Mouse (Mus musculus) midbrain, embryonic 15.5 days (tissue): ENCODE results near the gene Chdh. TPM values are rescaled to one million over a fixed set of nuclear protein-coding genes. Genes with fewer than 3 reads are reported as not detected.
A peak's percentile ranks its signal among the peaks of the same experiment; 100 is the strongest.

Experiments
- ATAC-seq: fragments of 200-750 bp; cut with Nextera tagmentation; replicated peaks from 2 replicates; pipeline ENCODE4 v1.8.0; 2017; ENCODE audit warnings: moderate TSS enrichment
- H3K27ac ChIP-seq: fragments of 300-500 bp; sonication (generic); 2 replicates; pipeline ENCODE4 v1.5.1; 2015; ENCODE audit warnings: mild to moderate bottlenecking, inconsistent platforms
- H3K27me3 ChIP-seq: fragments of 300-500 bp; sonication (generic); replicated peaks from 2 replicates; pipeline ENCODE4 v1.6.1; 2015; ENCODE audit warnings: inconsistent platforms
- H3K36me3 ChIP-seq: fragments of 300-500 bp; sonication (generic); replicated peaks from 2 replicates; pipeline ENCODE4 v1.6.1; 2015; ENCODE audit warnings: inconsistent platforms
- H3K4me1 ChIP-seq: fragments of 300-500 bp; sonication (generic); 2 replicates; pipeline ENCODE4 v1.6.1; 2015; ENCODE audit warnings: inconsistent platforms
- H3K4me2 ChIP-seq: fragments of 300-500 bp; sonication (generic); 2 replicates; pipeline ENCODE4 v1.6.1; 2015; ENCODE audit warnings: inconsistent platforms, mild to moderate bottlenecking, moderate library complexity
- H3K4me3 ChIP-seq: fragments of 300-500 bp; sonication (generic); 2 replicates; pipeline ENCODE4 v1.5.1; 2015; ENCODE audit warnings: mild to moderate bottlenecking, inconsistent platforms
- H3K9ac ChIP-seq: fragments of 300-500 bp; sonication (generic); 2 replicates; pipeline ENCODE4 v1.6.1; 2015; ENCODE audit warnings: mild to moderate bottlenecking, inconsistent platforms
- H3K9me3 ChIP-seq: fragments of 300-500 bp; sonication (generic); 2 replicates; pipeline ENCODE4 v1.6.1; 2016; ENCODE audit warnings: inconsistent platforms
- WGBS: fragments of 180-500 bp; shearing (Covaris S2); methylation state at CpG from one replicate; pipeline ENCODE4 v1.1.7; 2015; ENCODE audit warnings: mixed read lengths; 5-methylcytosine and 5-hydroxymethylcytosine counted together
- polyA plus RNA-seq: library from polyadenylated mRNA; unstranded; fragments of >200 nt; fragmentation: Nextera tagmentation; extraction: Ambion mirVana; gene quantifications from 2 replicates; pipeline ENCODE4 v1.2.1, GENCODE M21; 2015

The Chdh gene
- polyA plus RNA-seq = 0.40 and 0.48 TPM in 2 replicates

DNA sequence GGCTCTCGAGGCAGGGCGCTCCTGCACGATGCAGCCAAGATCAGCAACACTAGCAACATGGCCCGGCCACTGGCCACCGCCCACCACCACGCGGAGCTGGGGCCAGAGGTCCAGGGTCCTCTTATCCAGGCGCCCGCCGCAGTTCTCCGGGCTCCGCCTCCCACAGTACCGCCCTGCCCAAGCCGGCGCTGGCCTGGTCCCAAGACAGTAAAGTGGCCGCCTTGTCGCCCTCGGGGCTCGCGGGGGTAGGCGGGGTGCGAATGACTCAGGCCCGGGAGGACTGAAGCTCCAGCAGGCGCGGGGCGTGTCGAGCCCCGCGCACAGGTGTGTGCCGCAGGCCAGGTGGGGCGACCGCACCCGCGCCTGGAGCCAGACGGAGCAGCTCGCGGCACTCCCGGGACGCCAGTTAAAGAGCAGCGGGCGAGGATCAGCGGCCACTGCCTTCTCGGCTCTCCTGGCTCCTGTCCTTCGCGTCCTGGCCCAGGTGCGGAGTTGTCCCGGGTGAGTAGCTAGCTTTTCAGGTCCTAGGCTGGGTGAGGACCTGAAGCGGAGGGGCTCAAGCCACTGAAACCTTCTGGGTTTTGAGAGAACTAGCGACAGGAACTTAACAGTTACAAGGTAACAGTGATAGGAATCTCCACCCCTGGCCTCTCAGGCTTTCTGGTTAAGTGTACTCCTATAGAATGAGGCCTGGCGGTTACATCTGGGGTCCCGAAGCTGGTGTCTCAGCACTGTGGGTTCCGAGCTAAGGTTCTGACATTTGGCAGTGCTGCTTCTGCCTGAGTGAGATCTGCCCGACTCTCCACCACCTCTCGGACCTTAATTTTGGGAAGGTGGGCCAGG lies at the start of gene Chdh, which contains the start of gene Il17rb:
TSS of gene Chdh (plus strand) at position 291 of the 843 bp plus-strand sequence.
TSS of gene Il17rb (minus strand) at position 164 of the 843 bp plus-strand sequence.
- H3K4me3 ChIP-seq = peak within 1 kb of the TSS; percentile 44
- H3K27ac ChIP-seq = no peak within 1 kb of the TSS
- 10% methylated on average over 54 of the region's 54 CpGs for WGBS
- peak within 1 kb of the TSS; percentile 90 for H3K4me2 ChIP-seq
- H3K4me1 ChIP-seq = peaks cover 10% of the 10 kb centered on the region
- H3K27me3 ChIP-seq = peaks cover 19% of the 10 kb centered on the region
- ATAC-seq = peak; percentile 66
- no peaks in the 10 kb centered on the region for H3K36me3 ChIP-seq
- no peaks in the 10 kb centered on the region for H3K9me3 ChIP-seq
- peak within 1 kb of the TSS; percentile 34 for H3K9ac ChIP-seq

DNA sequence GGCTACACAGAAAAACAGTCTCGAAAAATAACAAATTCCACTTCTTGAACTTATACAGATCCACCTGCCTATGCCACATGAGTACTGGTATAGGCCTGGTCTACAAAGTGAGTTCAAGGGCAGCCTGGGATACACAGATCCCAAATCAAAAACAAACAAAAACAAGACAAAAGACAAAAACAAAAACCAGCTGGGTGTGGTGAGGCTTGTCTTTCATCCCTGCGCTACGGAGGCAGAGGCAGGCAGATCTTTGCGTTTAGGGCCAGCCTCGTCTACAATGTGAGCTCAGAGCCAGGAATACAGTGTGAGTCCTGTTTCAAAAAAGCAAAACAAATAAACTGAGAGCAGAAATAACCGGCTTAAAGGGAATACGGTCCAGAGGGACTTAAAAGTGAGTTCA lies 41.2 kb upstream of the Chdh start:
- Histone ChIP-seq H3K4me1 (peaks cover 28% of the 10 kb centered on the region), H3K27ac (peak overlapping the region; percentile 81), H3K27me3 (no peaks in the 10 kb centered on the region), H3K4me3 (peak overlapping the region; percentile 93), H3K4me2 (peak overlapping the region; percentile 69), H3K36me3 (peaks cover 10% of the 10 kb centered on the region), H3K9ac (peak overlapping the region; percentile 28), H3K9me3 (no peaks in the 10 kb centered on the region)
- WGBS = 64% methylated on average over 7 of the region's 7 CpGs
- ATAC-seq = peak; percentile 4

DNA sequence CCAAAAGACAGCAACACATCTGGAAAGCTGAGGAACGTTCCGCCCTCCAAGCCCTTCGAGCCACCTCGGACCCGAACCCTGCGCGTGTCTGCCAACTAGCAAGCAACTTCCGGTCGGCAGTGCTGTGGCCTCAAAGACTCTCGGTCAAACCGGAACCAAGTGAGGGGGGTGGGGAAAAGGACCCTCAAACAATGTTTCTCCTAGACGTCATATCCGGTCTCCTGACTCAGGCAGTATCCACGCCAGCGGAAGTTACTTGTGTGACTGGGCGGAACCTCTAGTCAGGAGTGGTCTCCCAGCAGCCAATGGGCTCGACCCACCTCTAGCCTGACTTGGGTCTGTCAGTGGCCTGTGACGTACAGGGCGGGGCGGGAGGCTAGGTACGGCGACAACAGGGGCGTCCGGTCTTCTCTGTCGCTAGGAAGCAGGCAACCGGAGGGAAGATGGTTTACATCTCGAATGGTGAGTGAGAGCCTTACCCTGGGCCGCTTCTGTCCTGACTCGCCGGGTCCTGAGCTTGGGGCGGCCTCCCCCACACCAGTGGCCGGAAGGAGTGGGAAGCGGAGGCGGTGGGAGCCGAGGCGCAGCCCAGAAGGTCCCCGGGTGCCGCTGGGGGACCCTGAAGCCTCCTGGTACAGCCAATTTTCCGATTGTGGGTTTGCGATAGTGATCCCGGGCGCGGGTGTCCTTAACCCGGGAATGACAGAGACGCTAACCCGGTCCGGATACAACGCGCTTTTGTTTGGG lies 40.6 kb upstream of the Chdh start, which contains the start of gene Selenok:
TSS of gene Selenok (plus strand) at position 234 of the 747 bp plus-strand sequence.
- Histone ChIP-seq H3K4me3 (peak within 1 kb of the TSS; percentile 93), H3K27ac (peak within 1 kb of the TSS; percentile 89), H3K4me1 (peaks cover 28% of the 10 kb centered on the region), H3K9ac (peak within 1 kb of the TSS; percentile 94), H3K36me3 (peaks cover 16% of the 10 kb centered on the region), H3K27me3 (no peaks in the 10 kb centered on the region), H3K9me3 (no peaks in the 10 kb centered on the region), H3K4me2 (peak within 1 kb of the TSS; percentile 69)
- under 1% methylated on average over 49 of the region's 49 CpGs for WGBS
- peak; percentile 100 for ATAC-seq

DNA sequence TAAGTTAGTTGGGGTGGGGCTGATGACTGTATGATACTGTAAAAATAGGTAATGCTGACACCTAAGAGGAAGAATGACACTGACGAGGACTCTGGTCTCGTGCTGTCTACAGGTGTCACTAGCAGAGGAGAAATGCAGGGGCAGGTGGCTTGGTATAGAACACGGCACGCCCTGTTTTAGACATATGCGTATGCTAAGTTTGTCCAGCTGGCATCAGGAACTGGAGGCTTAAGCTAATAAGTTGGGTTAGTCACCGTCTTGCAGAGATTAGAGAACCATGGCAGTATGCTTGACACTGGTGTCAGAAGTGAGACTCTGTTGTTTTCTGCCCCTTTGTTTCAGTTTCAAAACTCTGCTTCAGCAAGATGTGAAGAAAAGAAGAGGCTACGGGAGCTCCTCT lies 37.4 kb upstream of the Chdh start:
- H3K9ac ChIP-seq = no peak overlapping the region
- no peak overlapping the region for H3K4me2 ChIP-seq
- no peaks in the 10 kb centered on the region for H3K27me3 ChIP-seq
- H3K4me3 ChIP-seq = no peak overlapping the region
- no peak for ATAC-seq
- peaks cover 28% of the 10 kb centered on the region for H3K4me1 ChIP-seq
- H3K27ac ChIP-seq = no peak overlapping the region
- 91% methylated on average over 7 of the region's 7 CpGs for WGBS
- H3K36me3 ChIP-seq = peaks cover 29% of the 10 kb centered on the region
- H3K9me3 ChIP-seq = no peaks in the 10 kb centered on the region

DNA sequence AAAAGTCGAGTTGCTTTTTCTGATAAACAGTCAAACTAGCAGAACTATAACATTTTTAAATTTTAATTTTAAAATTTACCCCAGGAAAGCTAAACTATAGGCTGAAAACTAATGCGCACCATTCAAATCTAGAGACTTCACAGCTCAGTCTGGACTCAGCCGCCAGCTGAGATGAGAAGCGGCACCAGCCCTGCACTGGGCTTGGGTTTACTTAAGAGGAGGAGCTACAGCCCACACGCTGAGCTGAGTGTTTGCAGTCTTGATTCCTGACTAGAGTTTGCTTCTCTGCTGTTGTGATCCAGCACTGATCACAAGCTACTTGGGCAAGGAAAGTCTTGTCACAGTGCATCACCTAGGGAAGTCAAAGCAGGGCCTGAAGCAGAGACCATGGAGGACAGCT lies 36.8 kb upstream of the Chdh start:
- Histone ChIP-seq H3K4me2 (no peak overlapping the region), H3K36me3 (peaks cover 29% of the 10 kb centered on the region), H3K9me3 (no peaks in the 10 kb centered on the region), H3K27me3 (no peaks in the 10 kb centered on the region), H3K9ac (no peak overlapping the region), H3K27ac (no peak overlapping the region), H3K4me3 (no peak overlapping the region), H3K4me1 (peaks cover 28% of the 10 kb centered on the region)
- 87% methylated on average over 5 of the region's 5 CpGs for WGBS
- ATAC-seq = no peak

DNA sequence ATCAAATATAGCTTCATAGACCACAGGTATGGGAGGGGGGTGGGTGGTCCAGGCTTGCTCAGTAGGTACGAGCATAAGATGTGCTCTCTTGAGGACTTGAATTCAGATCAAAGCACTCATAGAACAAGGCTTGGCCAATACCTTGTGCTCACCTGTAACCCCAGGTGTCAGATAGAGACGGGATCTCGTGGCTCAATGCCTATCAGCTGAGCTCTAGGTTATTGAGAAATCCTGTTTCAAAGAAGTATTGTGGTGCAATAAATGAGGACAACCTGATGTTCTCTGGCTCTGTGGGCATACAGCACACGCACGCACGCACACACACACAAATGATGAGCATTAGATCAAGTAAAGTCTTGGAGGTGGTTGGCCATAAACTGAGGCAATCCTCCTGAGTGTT lies 31.9 kb upstream of the Chdh start:
- H3K9me3 ChIP-seq = no peaks in the 10 kb centered on the region
- 97% methylated on average over 6 of the region's 6 CpGs for WGBS
- H3K4me3 ChIP-seq = no peak overlapping the region
- H3K27me3 ChIP-seq = no peaks in the 10 kb centered on the region
- H3K4me1 ChIP-seq = peaks cover 10% of the 10 kb centered on the region
- ATAC-seq = no peak
- peaks cover 37% of the 10 kb centered on the region for H3K36me3 ChIP-seq
- H3K9ac ChIP-seq = no peak overlapping the region
- H3K4me2 ChIP-seq = no peak overlapping the region
- H3K27ac ChIP-seq = no peak overlapping the region

DNA sequence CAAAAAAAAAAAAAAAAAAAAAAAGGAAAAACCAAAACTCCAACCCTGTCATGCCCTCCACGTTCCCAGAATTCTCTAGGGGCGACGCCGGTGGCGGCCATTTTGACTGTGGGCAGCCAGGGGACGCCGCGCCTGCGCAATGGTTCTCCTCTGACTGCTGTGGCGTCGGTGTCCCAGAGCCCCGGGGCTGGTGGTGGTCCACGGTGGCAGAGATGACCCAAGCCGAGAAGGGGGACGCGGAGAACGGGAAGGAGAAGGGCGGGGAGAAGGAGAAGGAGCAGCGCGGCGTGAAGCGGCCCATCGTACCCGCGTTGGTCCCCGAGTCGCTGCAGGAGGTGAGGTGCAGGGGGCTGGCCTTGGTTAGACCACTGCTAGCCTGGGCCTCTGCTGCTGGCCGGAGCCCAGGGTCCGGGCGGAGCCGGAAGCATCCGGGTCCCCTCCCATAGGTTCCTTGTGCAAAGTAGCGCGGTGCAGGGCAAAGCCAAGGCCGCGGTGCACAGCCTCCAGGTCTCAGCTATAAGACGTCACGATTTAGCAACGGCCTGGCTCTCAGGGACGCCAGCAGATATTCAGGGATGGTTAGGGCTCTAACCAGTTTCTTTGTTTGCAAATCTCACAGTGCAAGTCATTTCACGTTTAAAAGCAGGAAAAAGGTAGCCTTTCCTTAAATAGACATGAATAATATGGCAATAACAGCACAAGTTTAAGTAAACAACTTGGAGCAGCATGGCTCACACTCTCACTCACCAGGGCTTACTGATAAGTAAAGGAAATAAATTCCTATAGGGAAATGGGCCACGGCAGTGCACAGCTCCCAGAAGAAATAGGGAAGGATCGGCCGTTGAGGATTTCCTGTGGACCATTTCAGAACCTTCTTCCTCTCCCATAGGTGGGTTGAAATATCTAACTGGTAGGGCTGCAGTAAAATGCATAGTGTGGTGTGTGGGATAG lies 30.3 kb upstream of the Chdh start, which contains the start of gene Actr8:
TSS of gene Actr8 (plus strand) at position 84 of the 951 bp plus-strand sequence.
- Histone ChIP-seq H3K4me1 (peaks cover 10% of the 10 kb centered on the region), H3K27ac (peak within 1 kb of the TSS; percentile 87), H3K27me3 (no peaks in the 10 kb centered on the region), H3K36me3 (peaks cover 44% of the 10 kb centered on the region), H3K9ac (peak within 1 kb of the TSS; percentile 93), H3K4me2 (peak within 1 kb of the TSS; percentile 69), H3K4me3 (peak within 1 kb of the TSS; percentile 69), H3K9me3 (no peaks in the 10 kb centered on the region)
- WGBS = 2% methylated on average over 44 of the region's 44 CpGs
- ATAC-seq = peak; percentile 94

DNA sequence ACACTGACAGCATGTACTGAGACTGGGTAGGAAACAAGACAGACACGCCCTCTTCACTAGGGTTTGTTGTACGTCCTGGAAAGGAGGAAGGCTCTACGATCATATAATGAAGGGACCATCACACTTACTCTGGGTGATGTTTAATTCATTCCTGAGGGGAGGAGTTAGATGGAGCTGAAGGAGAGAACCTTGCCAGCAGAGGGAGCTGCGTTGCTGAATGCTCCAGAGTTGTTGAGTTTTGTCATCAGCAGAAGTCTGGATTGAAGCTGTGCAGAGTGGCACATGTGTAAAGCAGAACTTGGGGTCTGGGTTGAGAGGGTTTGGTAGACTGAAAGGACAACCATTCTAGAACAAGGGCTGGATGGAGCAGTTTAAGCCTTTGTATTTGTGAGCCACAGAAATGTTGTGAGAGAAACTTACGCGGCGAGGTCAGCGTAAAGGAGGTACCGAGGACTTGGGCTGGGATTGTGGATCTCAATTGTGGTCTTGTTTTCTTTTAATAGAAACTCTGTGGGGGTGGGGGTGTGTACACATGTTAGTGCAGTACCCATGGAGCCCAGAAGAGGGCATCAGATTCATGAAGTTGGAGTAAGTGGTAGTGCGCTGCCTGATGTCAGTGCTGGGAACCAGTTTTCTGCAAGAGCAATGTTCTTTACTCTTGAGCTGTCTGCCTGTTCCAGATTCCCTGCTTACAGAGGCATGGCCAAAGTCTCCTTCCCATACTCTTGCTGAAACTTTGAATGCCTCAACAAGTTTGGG lies 28.2 kb upstream of the Chdh start:
- Histone ChIP-seq H3K36me3 (peaks cover 59% of the 10 kb centered on the region), H3K27me3 (no peaks in the 10 kb centered on the region), H3K4me2 (no peak overlapping the region), H3K9ac (no peak overlapping the region), H3K9me3 (no peaks in the 10 kb centered on the region), H3K4me3 (no peak overlapping the region), H3K27ac (no peak overlapping the region), H3K4me1 (peaks cover 10% of the 10 kb centered on the region)
- 97% methylated on average over 10 of the region's 10 CpGs for WGBS
- ATAC-seq = no peak

DNA sequence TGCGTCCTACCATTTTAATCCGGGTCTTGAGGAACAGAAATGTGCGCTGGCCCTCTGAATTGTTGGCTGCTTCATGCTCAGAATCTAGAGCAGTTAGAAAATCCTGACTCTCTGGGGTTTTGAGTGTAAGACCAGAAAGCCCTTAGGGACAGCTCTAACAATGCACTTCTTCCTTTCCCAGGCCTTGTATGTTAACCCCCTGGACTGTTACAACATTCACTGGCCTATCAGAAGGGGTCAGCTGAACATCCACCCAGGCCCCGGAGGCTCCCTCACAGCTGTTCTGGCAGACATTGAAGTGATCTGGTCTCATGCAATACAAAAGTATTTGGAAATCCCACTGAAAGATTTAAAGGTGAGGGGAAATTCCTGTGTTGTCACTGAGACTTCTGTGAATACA lies 22.7 kb upstream of the Chdh start:
- no peaks in the 10 kb centered on the region for H3K4me1 ChIP-seq
- WGBS = 93% methylated on average over 4 of the region's 4 CpGs
- H3K27me3 ChIP-seq = no peaks in the 10 kb centered on the region
- ATAC-seq = no peak
- no peaks in the 10 kb centered on the region for H3K9me3 ChIP-seq
- no peak overlapping the region for H3K4me3 ChIP-seq
- peaks cover 98% of the 10 kb centered on the region for H3K36me3 ChIP-seq
- no peak overlapping the region for H3K4me2 ChIP-seq
- no peak overlapping the region for H3K27ac ChIP-seq
- no peak overlapping the region for H3K9ac ChIP-seq

DNA sequence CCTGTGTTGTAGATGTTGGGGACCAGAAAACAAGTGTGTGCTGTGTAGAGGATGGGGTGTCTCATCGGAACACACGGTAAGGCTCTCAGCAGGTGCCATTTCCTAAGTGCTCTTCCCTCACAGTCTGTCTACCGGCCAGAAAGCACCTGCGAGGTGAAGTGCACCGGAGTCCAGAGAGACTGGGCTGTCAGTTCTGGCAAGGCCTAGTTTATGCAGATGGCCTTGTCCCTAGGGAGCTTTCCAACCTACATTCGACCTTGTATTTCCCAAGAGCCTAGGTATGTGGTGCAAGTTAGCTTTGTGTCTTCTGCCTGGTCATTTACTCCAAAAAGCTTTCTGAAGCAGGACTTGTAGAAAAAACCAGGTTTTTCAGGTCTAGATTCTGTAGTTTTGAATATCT lies 21.5 kb upstream of the Chdh start:
- H3K4me1 ChIP-seq = no peaks in the 10 kb centered on the region
- no peak overlapping the region for H3K27ac ChIP-seq
- H3K9me3 ChIP-seq = no peaks in the 10 kb centered on the region
- H3K4me2 ChIP-seq = no peak overlapping the region
- 95% methylated on average over 6 of the region's 6 CpGs for whole genome bisulfite sequencing
- H3K9ac ChIP-seq = no peak overlapping the region
- no peak overlapping the region for H3K4me3 ChIP-seq
- peaks cover 97% of the 10 kb centered on the region for H3K36me3 ChIP-seq
- ATAC-seq = no peak
- H3K27me3 ChIP-seq = no peaks in the 10 kb centered on the region

DNA sequence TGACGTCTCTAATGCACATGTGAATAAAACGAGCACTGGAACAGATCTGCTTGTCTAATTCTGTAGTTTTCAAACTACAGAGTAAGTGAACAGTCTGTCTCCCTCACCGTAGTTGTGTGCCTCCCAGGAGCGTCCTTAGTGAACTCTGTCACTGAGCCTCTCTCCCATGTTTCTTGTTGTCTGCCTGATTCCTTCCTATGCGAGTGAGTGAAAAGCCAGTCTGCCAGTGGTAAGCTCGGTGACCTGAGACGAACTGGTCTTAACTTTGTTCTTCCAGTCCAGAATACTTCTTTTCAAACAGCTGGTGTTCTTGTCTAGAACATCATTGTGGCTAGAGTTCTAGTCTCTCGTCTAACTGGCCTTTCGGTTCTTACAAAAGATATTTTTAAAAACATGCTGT lies 21.1 kb upstream of the Chdh start:
- H3K36me3 ChIP-seq = peaks cover 94% of the 10 kb centered on the region
- no peak overlapping the region for H3K27ac ChIP-seq
- WGBS = 95% methylated on average over 9 of the region's 9 CpGs
- no peaks in the 10 kb centered on the region for H3K27me3 ChIP-seq
- H3K4me2 ChIP-seq = no peak overlapping the region
- no peaks in the 10 kb centered on the region for H3K9me3 ChIP-seq
- no peak overlapping the region for H3K9ac ChIP-seq
- ATAC-seq = no peak
- no peak overlapping the region for H3K4me3 ChIP-seq
- no peaks in the 10 kb centered on the region for H3K4me1 ChIP-seq
